Mouse (Mus musculus): ENCODE data around the gene Tet3. TPM values are rescaled to one million over a fixed set of nuclear protein-coding genes. Genes with fewer than 3 reads are reported as not detected.
A peak's percentile ranks its signal among the peaks of the same experiment; 100 is the strongest.

The Tet3 gene
- polyA plus RNA-seq, 1 experiment from 2014 or later: 41.1 TPM

DNA sequence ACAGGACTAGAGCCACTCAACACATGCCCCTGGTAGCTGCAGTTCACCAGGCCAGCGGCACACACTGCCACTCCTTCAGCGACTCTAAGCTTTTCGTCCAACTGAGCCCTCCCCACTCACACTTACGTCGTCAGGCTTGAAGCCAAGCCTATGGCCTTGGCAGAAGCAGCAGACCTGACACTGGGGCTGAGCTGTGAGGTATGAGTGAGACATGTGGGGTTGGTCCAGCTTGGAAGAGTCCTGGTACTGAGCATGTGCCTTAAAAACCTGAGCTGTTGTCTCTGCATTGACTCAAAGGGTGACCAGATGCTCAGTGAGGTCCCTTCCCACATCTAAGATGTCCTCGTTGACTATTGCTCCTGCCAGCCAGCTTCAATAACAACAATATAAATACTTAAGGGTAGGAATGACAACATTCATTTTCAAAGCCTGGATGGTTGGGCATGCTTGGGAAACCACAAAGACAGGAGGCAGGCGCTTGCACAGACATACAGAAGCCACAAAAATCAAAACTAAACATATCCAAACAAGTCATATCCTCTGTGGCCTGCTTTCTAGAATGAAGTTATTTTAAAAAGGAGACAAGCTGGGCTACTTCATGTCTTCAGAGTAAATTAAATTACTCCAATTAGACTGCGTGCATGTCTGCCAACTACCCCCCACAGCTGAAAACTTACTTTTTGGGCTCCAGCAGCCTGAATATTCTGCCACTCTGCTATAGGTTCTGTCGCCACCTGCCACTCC is 37.3 kb upstream of the Tet3 start:
- Histone ChIP-seq H3K4me1 (no peaks in the 10 kb centered on the region), H3K9ac (no peak overlapping the region), H3K4me3 (no peak overlapping the region), H3K27ac (no peak overlapping the region), H3K9me3 (no peaks in the 10 kb centered on the region), H3K36me3 (peaks cover 31% of the 10 kb centered on the region), H3K27me3 (no peaks in the 10 kb centered on the region), H3K4me2 (replicated peaks) (no peak overlapping the region)
- WGBS: 86% methylated on average over 9 of the region's 9 CpGs
- ATAC-seq (ENCODE audit: insufficient number of reproducible peaks, insufficient read depth, low FRiP score, low TSS enrichment): no peak

DNA sequence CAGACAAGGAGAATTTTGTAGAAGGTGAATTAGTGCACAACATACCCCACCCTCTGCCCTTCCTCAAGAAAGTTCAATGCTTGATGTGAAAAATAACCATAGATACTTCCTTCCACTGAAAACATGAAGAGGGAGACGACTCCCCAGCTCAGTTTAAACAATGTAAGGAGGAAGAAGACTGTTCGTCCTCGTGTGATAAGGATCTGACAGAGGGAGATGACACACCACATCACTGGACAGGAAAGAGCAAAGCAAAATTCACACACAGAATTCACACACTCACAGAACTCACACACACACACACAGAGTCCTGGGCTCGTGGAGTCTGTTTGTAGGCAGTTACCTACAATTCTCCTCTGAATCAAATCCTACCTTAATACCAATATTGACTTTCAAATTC is 31.7 kb upstream of the Tet3 start:
- no peak overlapping the region for H3K9ac ChIP-seq
- H3K4me3 ChIP-seq: no peak overlapping the region
- H3K27ac ChIP-seq: no peak overlapping the region
- no peaks in the 10 kb centered on the region for H3K27me3 ChIP-seq
- peaks cover 58% of the 10 kb centered on the region for H3K36me3 ChIP-seq
- H3K4me1 ChIP-seq: no peaks in the 10 kb centered on the region
- no peak overlapping the region for H3K4me2 ChIP-seq (replicated peaks)
- 73% methylated on average over 4 of the region's 4 CpGs for WGBS
- ATAC-seq (ENCODE audit: insufficient number of reproducible peaks, insufficient read depth, low FRiP score, low TSS enrichment): no peak
- H3K9me3 ChIP-seq: no peaks in the 10 kb centered on the region

DNA sequence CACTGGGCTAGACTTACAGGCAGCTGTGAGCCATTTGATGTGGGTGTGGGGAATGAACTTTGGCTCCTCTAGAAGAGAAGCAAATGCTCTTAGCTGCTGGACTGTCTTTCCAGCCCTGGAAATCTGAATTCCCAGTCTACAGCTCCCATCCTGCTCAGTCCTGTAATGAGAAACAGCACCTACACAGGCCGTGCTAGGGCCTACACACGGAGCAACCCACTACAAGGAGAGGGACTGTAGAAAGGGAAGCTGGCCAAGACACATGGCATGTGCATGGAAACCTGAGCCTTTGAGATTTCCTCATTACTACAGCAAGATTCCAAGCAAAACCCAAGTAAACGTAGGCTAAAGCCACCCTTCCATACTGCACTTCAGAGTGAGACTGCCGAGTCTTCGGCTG is 29.3 kb upstream of the Tet3 start:
- H3K4me1 ChIP-seq: no peaks in the 10 kb centered on the region
- H3K4me2 ChIP-seq (replicated peaks): no peak overlapping the region
- ATAC-seq (ENCODE audit: insufficient number of reproducible peaks, insufficient read depth, low FRiP score, low TSS enrichment): no peak
- peaks cover 58% of the 10 kb centered on the region for H3K36me3 ChIP-seq
- H3K27me3 ChIP-seq: no peaks in the 10 kb centered on the region
- H3K27ac ChIP-seq: 0 out of 2 replicates have a peak overlapping the region, but pooled peaks have one; percentile 54
- H3K4me3 ChIP-seq: no peak overlapping the region
- H3K9ac ChIP-seq: no peak overlapping the region
- WGBS: 66% methylated on average over 5 of the region's 5 CpGs
- H3K9me3 ChIP-seq: no peaks in the 10 kb centered on the region

DNA sequence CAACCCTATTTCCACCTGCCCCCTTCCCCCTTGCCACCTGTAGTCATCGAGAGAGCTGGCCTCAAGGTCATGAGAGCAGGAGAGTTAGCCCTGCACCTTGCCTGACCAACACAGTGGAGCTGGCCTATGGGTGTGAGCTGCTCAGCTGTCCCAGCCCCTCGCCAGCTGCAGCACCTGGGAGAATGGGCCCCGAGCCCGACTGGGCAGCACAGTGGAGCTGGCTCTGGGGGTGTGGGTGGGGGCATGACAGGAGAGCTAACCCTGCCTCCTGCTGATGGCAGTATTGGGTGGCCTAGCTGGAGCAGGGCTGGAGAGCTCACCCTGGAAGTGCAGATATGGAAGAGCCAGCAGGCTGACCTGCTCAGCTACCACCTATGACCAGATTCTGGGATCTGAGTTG is 28.4 kb upstream of the Tet3 start:
- H3K27ac ChIP-seq: no peak overlapping the region

DNA sequence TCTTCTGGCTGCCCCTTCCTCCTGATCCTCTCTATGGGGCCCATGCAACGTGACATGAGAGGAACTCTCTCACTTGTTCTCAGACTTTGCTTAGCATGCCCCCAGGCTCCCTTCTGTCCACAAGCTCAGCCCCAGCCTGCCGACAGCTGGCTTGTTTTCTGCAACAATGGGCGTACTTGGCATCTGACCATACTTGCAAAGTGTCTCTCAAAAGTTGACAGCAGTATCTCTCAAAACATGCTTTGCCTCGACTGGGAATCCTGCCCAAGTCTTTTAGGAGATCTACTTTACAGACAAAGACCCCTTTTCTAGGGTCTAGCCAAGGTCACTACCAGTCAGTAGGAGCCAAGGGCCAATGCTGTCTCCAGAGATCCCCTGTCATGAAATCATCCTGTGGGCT is 27.0 kb upstream of the Tet3 start:
- Histone ChIP-seq H3K4me1 (no peaks in the 10 kb centered on the region), H3K4me3 (no peak overlapping the region), H3K4me2 (replicated peaks) (no peak overlapping the region), H3K27me3 (no peaks in the 10 kb centered on the region), H3K9ac (no peak overlapping the region), H3K9me3 (no peaks in the 10 kb centered on the region), H3K27ac (no peak overlapping the region), H3K36me3 (peaks cover 71% of the 10 kb centered on the region)
- no peak for ATAC-seq (ENCODE audit: insufficient number of reproducible peaks, insufficient read depth, low FRiP score, low TSS enrichment)
- WGBS: 54% methylated on average over 4 of the region's 4 CpGs

More for the DNA sequence above, 28.4 kb upstream of the Tet3 start:
- H3K4me2 ChIP-seq (replicated peaks): no peak overlapping the region
- H3K4me3 ChIP-seq: no peak overlapping the region
- H3K9ac ChIP-seq: no peak overlapping the region; the same call in 1 of the 2 replicates
- H3K4me1 ChIP-seq: no peaks in the 10 kb centered on the region
- WGBS: 86% methylated on average over 4 of the region's 4 CpGs
- no peaks in the 10 kb centered on the region for H3K9me3 ChIP-seq
- H3K27me3 ChIP-seq: no peaks in the 10 kb centered on the region
- no peak for ATAC-seq (ENCODE audit: insufficient number of reproducible peaks, insufficient read depth, low FRiP score, low TSS enrichment)
- peaks cover 59% of the 10 kb centered on the region for H3K36me3 ChIP-seq

DNA sequence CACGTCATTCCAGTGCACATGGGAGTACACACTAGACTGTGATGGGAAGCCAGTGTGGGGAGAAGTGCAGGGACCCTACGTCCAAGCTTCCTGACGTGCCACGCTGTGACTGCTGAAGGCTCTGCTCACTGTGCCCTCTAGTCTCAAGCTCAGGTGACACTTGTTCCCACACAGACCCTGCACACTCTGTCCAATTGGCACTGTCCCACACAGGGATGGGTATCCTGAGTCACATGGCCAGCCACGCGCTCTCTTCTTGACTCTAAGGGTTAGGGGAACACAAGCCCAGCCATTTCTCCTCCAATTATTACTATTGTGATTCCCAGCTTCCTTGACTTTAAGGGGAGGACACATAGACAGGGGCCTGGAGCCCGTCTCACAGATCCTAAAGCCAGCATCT is 24.9 kb upstream of the Tet3 start:
- Histone ChIP-seq H3K4me1 (no peaks in the 10 kb centered on the region), H3K4me3 (no peak overlapping the region), H3K36me3 (peaks cover 74% of the 10 kb centered on the region), H3K27ac (no peak overlapping the region), H3K4me2 (replicated peaks) (no peak overlapping the region), H3K9me3 (no peaks in the 10 kb centered on the region), H3K27me3 (no peaks in the 10 kb centered on the region), H3K9ac (no peak overlapping the region)
- 90% methylated on average over 7 of the region's 7 CpGs for WGBS
- no peak for ATAC-seq (ENCODE audit: insufficient number of reproducible peaks, insufficient read depth, low FRiP score, low TSS enrichment)

DNA sequence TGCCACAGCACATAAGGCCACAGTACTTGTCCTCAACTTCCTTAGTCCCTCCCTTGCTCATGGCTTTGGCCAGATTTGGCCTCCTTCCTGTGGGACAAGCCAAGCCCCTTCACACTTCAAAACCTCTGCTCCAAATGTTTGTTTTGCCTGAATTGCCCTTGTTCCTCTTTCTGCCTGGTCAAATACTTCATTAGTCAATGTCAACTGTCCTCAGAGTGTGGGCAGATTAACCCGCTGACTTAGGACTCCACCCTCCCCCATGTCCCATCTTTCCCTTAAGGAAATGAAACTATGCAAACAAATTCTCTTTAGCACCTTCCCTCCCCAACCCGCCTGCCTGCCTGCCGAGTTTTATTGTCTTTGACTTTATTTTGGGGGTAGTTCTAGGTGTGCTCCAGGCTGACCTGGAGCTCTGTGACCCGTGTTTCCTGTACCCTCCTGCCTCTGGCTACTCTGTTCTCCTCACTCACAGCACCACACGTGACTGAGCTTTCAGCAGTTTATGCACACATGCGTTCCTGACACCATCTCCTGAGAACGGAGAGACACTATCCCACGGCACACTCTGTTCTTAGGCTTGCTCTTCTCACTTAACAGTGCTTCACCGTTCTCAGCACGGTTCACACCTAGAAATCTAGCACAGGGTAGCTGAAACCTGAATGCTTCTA is 23.7 kb upstream of the Tet3 start:
- WGBS: 71% methylated on average over 10 of the region's 10 CpGs
- no peak for ATAC-seq (ENCODE audit: insufficient number of reproducible peaks, insufficient read depth, low FRiP score, low TSS enrichment)
- Histone ChIP-seq H3K27me3 (no peaks in the 10 kb centered on the region), H3K9me3 (no peaks in the 10 kb centered on the region), H3K36me3 (peaks cover 68% of the 10 kb centered on the region), H3K9ac (no peak overlapping the region), H3K4me3 (no peak overlapping the region), H3K27ac (no peak overlapping the region), H3K4me2 (replicated peaks) (no peak overlapping the region), H3K4me1 (no peaks in the 10 kb centered on the region)

DNA sequence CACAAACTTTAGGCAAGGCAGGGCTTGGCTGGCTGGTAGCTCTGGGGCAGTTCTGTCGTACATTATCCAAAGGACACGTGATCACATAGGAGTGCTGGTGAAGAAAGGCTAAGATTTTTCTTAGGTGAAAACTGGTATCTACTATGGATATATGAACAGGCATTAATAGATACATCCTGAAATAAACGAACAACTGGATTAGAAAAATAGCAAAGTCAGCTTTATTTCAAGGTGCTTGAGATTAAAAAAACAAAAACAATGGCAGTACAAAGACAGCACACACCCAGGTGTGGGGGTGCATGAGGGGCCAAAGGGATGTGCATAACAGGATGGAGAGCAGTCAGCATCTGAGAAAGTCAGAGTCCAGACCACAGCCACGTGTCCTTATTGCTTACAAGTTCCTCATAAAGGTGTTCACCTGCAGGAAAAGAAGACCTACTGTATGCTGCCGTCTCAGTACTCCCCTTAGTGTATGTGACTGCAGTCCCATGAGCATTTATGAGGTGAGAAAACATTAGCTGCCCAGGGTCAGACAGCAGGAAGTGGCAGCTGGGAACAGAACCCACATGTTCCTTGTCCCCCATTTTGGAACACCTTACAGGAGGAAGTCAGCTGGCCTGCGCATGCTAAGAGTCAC is 21.3 kb upstream of the Tet3 start:
- Histone ChIP-seq H3K9me3 (no peaks in the 10 kb centered on the region), H3K4me2 (replicated peaks) (no peak overlapping the region), H3K27me3 (no peaks in the 10 kb centered on the region), H3K36me3 (peaks cover 51% of the 10 kb centered on the region), H3K4me3 (no peak overlapping the region), H3K27ac (no peak overlapping the region), H3K9ac (no peak overlapping the region), H3K4me1 (no peaks in the 10 kb centered on the region)
- WGBS: 85% methylated on average over 6 of the region's 6 CpGs
- no peak for ATAC-seq (ENCODE audit: insufficient number of reproducible peaks, insufficient read depth, low FRiP score, low TSS enrichment)

DNA sequence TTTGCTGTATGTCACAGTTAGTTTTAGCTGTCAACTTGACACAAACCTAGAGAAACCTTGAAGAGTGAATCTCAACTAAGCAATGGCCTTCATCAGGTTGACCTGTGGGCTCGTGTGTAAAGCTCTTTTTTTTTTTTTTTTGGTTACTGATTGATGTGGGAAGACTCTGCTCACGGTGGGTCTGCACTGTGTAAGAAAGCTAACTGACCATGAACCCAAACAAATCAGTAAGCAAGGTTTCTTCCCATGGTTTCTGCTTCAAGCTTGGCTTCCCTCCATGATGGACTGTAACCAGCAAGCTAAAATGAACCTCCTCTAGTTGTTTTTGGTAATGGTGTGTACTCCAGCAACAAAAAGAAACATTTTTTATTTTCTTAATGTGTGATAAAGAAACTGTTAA is 20.3 kb upstream of the Tet3 start:
- H3K36me3 ChIP-seq: peaks cover 43% of the 10 kb centered on the region
- no peak overlapping the region for H3K4me3 ChIP-seq
- no peaks in the 10 kb centered on the region for H3K27me3 ChIP-seq
- WGBS: 74% methylated on average over 2 of the region's 2 CpGs
- H3K27ac ChIP-seq: no peak overlapping the region
- no peaks in the 10 kb centered on the region for H3K4me1 ChIP-seq
- no peaks in the 10 kb centered on the region for H3K9me3 ChIP-seq
- ATAC-seq (ENCODE audit: insufficient number of reproducible peaks, insufficient read depth, low FRiP score, low TSS enrichment): no peak
- no peak overlapping the region for H3K9ac ChIP-seq
- no peak overlapping the region for H3K4me2 ChIP-seq (replicated peaks)

DNA sequence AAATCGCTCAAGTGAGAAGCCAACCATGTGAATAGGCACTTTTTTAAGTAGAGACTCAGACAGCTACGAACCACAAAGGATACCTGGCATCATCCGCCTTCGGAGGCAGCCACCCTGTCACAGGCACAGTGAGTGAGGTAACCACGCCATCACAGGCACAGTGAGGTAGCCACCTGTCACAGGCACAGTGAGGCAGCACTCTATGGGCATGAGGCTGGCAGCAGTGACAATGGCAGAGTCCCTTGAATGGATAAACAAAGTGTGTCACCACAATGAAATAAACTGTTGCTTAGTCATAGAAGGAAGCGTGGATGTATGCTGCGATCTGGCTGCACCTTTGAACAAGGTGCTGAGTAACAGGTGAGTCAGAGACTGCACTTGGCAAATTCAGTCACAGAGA is 19.7 kb upstream of the Tet3 start:
- no peak overlapping the region for H3K27ac ChIP-seq
- peaks cover 43% of the 10 kb centered on the region for H3K36me3 ChIP-seq
- H3K4me1 ChIP-seq: no peaks in the 10 kb centered on the region
- ATAC-seq (ENCODE audit: insufficient number of reproducible peaks, insufficient read depth, low FRiP score, low TSS enrichment): no peak
- H3K4me3 ChIP-seq: no peak overlapping the region
- H3K4me2 ChIP-seq (replicated peaks): no peak overlapping the region
- H3K27me3 ChIP-seq: no peaks in the 10 kb centered on the region
- H3K9ac ChIP-seq: no peak overlapping the region
- WGBS: 90% methylated on average over 7 of the region's 7 CpGs
- no peaks in the 10 kb centered on the region for H3K9me3 ChIP-seq

DNA sequence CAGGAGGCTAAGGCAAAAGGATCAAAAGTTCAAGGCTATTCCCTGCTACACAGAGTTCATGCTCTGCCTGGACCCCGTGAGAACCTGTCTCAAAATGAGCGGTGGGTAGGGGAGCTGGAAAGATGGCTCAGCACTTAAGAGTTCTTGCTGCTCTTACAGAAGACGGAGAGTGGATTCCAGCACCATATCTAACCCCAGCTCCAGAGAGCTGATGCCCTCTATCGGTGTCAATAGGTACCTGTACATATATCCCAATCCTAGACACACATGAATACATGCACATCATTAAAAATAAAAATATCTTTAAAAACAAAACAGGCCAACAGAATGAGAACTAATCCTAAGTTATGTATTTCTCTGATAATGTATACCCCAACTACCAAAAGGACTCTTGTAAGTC is 19.3 kb upstream of the Tet3 start:
- Histone ChIP-seq H3K9ac (no peak overlapping the region), H3K27me3 (no peaks in the 10 kb centered on the region), H3K36me3 (peaks cover 43% of the 10 kb centered on the region), H3K27ac (no peak overlapping the region), H3K4me2 (replicated peaks) (no peak overlapping the region), H3K4me1 (no peaks in the 10 kb centered on the region), H3K9me3 (no peaks in the 10 kb centered on the region), H3K4me3 (no peak overlapping the region)
- 64% methylated on average over 4 of the region's 4 CpGs for WGBS
- ATAC-seq (ENCODE audit: insufficient number of reproducible peaks, insufficient read depth, low FRiP score, low TSS enrichment): no peak

DNA sequence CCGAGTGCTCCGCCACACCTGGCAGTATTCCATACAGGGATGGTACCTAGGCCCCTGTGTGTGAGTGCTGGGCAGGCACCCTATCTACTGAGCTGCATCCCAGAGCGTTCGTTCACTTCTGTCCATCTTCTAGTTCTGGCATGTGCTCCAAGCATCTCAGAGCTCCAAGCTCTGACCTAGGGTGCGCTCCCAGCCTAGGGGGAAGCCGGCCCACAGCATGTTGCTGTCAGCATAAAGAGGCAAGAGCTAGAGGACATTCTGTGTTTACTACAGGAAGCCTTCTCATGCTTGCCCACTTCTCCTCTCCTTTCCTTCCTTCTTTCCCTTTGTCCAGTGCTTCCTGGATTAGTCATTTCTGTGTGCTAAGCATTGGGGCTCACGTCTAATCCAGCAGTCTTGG is 16.5 kb upstream of the Tet3 start:
- Histone ChIP-seq H3K9ac (no peak overlapping the region), H3K27ac (no peak overlapping the region), H3K4me1 (no peaks in the 10 kb centered on the region), H3K27me3 (no peaks in the 10 kb centered on the region), H3K36me3 (peaks cover 21% of the 10 kb centered on the region), H3K4me2 (replicated peaks) (no peak overlapping the region), H3K4me3 (no peak overlapping the region), H3K9me3 (no peaks in the 10 kb centered on the region)
- WGBS: 70% methylated on average over 7 of the region's 7 CpGs
- no peak for ATAC-seq (ENCODE audit: insufficient number of reproducible peaks, insufficient read depth, low FRiP score, low TSS enrichment)

Data from embryonic facial prominence, embryonic 12.5 days (tissue).